Mouse (Mus musculus): Measurements from ENCODE around the gene Pcdh15.

Gene Pcdh15

DNA sequence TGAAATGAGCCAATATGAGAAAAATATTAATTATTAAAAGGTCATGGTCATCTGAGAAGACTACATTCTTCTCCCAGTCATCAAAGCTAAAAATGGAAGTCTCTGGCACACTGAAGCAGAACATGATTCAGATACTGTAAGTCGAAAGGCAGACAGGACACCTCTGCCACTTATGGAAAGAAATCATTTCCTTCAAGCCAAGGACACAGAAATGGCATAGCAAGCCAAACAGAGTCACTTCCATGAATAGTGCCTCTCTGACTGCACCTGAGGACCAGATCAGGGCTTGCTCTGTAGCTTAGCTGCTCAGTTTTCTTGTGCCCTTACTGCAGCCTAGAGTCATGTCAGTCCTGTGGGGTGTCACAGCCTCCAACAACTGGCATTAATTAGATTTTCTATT lies 234.3 kb downstream of the Pcdh15 start:
- DNase-seq (ENCODE audit: low read depth, low spot score): no peak

DNA sequence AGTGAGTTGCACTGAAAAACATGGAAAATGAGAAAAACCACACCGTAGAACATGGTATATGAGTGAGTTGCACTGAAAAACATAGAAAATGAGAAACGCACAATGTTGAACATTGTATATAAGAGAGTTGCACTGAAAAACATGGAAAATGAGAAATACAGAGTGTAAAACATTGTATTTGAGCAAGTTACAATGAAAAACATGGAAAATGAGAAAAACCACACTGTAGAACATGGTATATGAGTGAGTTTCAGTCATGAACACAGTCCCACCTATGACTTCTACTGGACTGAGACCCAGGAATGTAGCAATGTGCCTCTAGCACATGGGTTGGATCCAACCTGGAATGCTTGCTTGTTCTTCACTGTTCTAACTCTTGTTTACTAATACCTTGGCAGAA lies 279.9 kb downstream of the Pcdh15 start:
- no peak for DNase-seq (ENCODE audit: low read depth, low spot score)

DNA sequence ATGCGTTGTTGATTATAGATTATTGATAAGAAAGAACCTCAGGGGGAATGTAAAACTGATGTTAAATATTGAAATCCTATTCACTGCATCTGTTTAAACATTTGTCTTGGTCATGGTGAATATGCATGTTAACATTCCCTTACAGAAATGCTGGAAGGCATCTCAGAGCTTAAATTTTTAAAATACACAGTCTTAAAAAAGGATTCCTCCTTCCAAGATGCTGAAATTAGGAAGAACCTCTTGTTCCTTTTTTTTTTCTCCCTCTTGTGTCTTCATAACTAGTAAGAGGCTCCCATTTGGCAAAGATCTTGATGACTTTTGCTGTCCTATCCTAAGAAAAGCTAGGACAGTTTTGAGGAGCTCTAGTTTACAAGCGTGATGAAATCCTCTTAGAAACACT lies 284.9 kb downstream of the Pcdh15 start:
- DNase-seq (ENCODE audit: low read depth, low spot score): no peak

DNA sequence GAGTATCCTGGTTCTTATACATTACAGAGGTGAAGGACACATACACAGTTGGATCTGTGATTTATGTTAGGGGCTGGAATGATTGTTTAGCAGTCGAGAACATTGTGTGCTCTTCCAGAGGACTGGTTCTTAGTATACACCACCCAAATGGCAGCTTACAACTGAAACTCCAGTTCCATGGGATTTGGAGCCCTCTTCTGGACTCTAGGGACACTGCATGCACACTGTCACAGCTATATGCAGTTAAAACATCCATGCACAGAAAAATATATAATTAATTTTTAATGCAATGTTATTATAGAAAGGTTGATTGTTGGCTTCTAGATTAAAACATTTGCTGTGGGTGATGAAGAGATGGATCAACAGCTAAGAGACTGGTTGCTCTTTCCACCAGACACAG lies 301.3 kb downstream of the Pcdh15 start:
- DNase-seq (ENCODE audit: low read depth, low spot score): no peak

DNA sequence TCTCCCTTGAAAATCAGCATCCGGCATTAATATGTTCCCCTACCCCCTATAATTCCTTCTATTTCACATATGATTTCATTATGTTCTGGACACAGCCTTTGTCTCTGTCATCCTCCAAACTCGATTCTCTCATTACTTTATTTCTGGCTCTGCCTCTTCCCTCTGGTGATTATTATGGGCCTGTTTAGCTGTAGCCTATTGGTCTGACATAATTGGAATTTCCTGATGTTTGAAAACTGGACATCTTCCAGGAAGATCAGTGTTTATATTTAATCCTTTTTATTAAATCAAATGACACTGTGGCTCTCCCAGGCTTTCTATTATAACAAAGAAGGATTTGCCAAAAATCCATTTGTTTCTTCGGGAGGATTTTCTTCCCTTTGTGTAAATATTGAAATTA lies 326.3 kb downstream of the Pcdh15 start:
- DNase-seq (ENCODE audit: low read depth, low spot score): no peak

DNA sequence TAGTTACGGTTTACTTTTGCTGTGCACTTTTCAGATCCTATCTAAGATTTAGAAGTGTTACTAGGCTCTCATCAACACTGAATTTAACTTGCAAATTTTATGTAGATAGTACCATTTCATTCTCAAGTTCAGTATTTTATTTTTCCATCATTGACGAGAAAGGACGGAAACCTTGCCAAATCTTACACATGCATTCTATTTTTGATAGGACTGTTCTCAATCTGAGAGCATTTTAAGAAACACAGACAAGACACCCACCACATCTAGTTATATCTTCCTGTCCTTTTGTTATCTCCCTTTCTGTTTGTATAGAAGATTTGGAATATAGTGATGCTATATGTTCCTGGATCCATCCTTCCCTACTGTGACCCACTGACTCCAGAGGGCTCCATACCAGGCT lies 332.2 kb downstream of the Pcdh15 start:
- DNase-seq (ENCODE audit: low read depth, low spot score): no peak

DNA sequence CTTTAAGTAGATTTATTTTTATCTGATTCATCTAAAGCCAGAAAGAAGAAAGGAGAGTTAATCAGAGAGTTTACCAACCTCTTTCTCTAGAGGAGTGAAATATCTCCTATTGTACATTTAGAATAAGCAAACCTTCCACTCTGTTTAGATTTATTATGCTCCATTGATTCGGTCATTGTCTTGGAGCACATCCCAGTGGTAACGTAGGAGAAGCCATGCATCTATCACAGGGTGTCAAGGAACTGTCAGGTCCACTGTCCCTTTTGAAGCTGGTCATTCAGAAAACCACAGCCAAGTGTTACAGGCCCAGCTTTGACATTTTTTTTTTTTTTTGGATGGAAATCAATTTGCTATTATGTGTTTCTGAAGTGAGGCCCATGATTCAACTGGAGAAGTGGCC lies 384.9 kb downstream of the Pcdh15 start:
- DNase-seq (ENCODE audit: low read depth, low spot score): no peak

DNA sequence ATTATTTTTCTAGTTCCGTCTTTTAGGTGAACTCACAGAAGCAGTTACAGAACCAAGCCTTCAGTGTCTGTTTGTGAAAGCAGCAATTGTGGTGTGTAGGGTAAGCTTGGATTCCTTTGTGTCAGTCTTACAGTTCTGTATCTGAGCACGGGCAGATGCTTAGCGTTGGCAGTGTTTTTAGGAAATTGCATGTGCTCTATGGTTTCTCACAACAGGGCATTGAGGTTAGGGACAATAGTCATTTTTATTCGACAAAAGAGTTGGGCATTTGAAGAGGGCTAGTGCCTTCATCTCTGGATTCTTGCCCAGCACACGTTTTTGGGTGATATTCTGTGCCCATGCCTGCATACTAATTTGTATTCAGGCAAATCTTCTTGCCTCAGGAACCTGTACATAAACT lies 392.5 kb downstream of the Pcdh15 start:
- no peak for DNase-seq (ENCODE audit: low read depth, low spot score)

DNA sequence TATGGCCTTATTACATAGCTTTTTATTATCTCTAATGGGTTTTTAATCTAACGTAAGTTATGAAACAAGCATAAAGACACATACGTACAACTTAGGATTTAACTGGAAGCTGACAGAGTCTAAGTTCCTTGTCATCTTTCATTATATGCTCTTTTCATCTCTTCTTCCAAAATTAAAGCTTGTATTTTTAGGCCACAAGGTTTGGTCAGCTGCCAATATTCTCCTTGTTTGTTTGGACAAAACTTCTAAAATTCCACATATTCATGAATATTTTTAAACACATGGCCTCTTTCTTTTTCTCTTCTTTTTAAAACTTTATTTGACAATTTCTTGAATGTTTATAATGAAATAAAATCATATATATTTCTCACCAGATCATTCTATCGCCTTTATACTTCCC lies 415.7 kb downstream of the Pcdh15 start:
- DNase-seq (ENCODE audit: low read depth, low spot score): no peak

DNA sequence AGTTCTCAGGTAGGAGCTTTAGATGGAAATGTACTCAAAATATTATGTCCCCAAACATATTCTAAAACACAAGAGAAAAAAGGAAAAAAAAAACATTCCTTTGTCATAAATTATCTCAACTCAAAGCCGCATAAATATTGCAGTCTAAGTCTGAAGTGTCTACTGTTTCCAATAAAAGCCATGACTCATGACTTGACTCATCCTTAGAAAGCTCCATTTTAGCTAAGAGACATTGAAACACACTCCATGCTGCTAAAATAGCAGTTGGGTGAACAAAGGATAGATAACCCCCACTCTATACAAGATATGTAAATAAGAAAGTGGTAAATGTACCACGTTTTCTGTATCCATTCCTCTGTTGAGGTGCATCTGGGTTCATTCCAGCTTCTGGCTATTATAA lies 416.6 kb downstream of the Pcdh15 start:
- DNase-seq (ENCODE audit: low read depth, low spot score): no peak

DNA sequence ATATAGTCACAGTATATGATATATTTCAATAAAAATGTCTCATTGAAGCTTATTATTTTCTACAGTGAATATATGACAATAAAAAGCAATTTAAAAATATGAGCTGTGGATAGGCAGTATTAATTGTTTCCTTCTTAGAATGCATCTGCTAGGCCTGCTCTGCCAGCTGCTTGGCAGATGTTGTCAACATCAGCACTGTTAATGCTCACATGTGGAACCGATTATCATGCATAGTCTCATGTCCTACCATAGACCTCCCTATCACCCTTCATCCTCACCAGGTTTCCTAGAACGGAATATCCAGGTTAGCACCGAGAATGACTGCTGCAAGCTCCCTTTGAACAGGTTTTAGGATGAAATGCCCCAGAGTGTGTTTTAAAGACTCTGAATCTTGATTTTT lies 420.3 kb downstream of the Pcdh15 start:
- DNase-seq (ENCODE audit: low read depth, low spot score): no peak

DNA sequence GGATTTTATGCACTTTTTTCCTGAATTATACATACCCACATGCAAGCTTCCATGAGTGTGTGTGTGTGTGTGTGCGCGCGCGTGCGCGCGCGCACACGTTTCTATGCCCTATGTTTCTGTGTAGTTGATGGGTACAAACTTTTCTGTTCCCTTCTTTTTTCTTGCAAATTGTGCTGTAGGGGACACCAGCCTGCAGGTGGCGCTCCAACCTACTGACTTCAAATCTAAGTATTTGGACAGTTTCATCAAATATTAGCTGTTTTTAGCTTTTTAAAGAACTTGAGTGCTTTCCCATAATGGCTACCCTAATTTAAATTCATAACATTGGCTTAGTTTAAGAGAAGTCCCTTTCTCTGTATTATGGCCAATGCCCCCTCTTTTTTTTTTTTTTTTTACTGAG lies 453.7 kb downstream of the Pcdh15 start:
- DNase-seq (ENCODE audit: low read depth, low spot score): no peak

DNA sequence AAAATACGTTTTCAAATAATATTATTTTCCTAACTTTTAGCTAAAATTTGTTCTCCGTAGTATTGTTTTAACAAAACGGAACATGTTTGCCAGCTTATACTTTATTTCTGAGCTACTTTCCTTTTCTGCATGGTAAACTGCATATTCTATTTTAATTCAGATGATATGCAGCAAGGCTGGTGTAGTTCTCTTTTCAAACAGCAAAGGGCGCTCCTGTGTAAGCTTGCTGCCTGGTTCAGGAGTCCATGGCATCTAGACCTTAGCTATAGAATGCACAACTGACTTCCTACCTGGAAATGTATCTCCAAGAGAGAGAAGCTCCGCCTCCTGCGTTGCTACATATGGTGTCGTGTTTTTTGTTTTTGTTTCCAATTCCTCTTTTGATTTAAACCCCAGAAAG lies 465.1 kb downstream of the Pcdh15 start:
- no peak for DNase-seq (ENCODE audit: low read depth, low spot score)

DNA sequence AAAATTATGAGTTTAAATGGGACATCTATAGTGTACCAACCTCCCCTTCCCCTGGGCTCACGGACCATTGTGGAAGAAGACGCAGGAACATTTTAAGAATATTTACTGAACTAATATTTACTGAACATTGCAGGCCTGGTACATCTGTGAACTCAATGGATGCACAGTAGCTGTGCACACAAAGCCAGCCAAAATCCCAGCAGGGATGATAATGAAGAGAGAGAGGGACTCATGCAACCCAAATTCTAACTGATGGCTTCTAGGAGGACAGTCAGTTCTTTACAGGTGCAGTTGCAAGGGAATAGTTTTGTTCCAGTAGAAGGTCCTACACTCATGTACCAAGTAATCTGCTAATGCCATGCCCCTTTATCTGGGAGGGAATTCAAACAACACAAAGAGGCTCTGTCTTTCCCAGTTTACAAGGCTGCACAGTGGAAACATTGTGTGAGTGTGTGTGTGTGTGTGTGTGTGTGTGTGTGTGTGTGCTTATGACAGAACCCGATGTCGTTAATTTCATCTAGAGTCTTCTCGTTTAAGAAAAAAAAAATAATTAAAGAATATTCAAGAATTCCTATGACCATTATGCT lies 475.7 kb downstream of the Pcdh15 start:
- no peak for DNase-seq (ENCODE audit: low read depth, low spot score)

DNA sequence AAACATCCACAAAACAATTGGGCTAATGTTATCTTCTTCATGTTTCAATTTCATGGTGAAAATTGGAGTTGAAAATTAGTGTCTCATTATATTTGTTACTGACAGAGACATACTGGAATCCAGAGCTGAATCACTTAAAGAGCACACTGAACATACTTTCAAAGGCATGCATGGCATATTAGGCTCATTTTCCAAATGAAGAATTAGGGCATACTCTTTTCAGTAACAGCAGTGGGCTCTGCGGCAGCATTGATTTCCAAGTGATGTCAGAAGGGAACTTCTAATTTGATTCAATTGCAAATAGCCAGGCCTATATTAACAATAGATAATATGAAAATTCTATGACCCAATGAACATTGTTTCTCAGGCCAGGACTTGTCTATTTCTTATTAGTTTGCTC lies 568.4 kb downstream of the Pcdh15 start:
- DNase-seq (ENCODE audit: low read depth, low spot score): no peak

DNA sequence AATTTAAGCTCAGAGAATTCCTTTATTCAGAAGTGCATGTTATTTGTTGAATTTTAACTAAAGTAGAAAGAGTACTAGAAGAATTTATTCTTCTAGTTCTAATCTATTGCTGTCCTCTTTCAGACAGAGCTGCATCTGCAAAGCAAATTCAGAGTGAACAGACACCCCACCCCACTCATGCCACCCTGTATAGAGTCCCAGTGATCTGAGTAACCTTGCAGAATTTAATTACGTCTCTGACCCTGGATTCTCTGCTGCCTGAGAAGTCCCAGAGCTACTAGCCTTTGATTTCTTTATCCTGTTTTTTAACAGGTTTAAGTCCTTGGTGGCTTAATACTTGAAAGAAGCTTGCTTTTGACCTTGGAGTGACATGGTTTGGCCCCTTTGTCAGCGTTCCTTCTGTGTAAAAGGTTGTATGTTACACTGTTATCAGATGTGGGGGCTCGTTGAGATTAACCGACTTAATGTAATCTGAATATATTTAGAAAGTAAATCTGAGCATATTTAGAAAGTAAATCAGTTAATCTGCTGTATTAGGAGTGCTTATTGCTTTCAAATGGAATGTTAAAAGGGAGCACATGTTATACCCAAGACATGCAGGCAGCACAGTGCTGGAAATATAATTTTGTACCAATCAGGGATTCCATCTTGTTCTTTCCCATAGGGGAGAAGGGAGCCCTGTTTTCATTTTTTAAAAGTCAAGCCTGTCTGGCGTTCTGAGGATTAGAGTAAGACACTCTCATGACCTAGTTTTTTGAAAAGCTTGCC lies 601.6 kb downstream of the Pcdh15 start:
- DNase-seq (ENCODE audit: low read depth, low spot score): no peak

DNA sequence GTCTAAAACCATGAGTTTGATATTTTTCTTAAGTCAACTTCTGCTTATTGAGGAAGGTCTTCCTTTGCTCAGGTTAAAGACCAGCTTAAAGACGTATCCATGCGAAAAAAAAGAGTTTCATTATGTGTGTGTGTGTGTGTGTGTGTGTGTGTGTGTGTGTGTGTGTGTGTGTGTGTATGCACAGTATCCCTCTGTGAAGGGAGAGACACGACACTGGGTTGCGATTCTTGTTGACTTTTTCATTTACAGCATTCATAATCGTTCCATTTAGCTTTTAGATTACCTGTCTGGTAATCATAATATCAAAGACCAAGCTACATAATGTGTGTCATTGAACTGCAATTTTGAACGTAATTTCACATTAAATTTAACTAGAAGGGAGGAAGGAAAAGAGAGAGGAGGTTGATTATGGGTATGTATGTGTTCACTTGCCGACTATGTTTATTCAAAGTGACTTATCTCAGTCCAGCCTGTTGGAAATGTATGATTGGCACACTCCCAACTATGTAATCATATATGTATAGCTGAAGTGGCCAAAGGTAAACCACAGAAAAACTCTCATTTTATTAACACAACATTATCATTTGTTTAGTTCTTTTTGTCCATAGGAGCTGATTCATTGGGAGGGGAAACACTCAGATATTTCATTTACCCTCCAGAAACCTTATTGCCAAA lies 626.6 kb downstream of the Pcdh15 start:
- no peak for DNase-seq (ENCODE audit: low read depth, low spot score)

DNA sequence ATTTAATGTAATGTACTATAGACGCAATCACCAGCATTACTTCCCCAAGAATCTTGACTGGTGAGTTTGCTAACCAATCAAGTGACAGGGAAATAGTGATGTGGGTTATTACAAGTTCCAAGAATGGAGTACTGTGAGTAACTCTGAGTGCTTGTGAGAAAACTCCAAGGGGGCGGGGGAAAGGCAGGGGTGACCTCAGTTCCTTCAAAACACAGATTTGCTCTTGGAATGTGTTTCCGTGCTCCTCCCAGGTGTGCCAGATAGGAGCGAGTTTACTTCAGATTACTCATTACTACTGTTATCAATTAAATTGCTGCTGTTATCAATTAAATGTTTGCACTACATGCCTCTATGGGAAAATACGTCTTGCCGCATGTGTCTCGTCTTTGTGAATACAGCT lies 634.1 kb downstream of the Pcdh15 start:
- DNase-seq (ENCODE audit: low read depth, low spot score): no peak

DNA sequence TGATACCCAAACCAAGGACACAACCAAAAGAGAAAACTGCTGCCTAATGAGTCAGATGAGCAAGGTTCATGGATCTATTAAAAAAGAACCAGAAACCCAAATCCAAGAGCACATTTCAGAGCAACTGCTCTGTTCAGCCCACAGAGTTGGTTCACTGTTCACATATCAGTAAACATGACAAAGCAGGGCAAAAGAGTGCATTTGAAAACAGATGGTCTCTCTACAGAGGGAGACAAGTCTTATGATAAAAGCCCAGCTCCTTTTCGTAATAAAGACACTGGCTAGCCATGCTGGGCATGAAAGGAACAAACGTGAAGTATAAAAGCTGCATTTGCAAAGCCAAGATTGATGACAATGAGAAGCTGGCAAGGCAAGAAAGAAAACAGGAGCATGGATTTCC lies 649.9 kb downstream of the Pcdh15 start:
- DNase-seq (ENCODE audit: low read depth, low spot score): no peak

DNA sequence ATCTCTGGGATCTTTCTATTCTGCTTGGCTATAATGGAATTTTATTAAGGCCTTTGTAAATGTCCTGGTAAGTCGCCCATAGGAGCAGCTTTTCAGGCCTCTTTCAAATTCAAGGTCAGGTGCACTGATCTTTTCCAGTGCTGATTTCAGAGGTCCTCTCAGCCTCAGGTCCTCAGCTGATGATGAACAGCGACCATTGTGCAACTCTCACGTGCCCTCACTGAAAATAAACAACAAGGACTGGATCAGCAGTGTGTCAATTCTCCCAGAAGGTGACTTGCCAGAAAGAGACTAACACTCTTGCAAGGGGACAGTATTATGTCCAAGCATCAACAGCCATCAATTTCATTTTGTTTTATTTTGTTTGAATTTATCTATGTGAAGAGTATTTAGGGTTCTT lies 654.7 kb downstream of the Pcdh15 start:
- no peak for DNase-seq (ENCODE audit: low read depth, low spot score)

DNA sequence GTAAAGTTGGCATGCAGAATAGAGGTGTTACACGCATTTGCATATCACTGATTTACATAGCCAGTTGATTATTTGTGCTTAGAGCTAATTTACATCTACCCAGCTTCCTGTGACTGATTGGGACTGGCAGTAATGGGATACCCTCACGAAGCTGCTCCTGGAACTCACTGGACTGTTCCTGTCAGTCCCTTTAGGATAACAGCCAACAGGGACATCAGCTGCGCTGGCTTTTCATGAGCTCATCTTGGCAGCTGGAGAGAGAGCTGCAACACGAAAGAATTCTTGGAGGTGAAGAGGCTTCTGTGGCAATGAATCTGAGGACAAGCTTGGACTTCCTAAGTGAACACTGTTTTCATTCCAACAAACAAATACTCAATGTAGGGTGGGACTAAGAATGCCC lies 683.8 kb downstream of the Pcdh15 start:
- DNase-seq (ENCODE audit: low read depth, low spot score): peak; percentile 51

DNA sequence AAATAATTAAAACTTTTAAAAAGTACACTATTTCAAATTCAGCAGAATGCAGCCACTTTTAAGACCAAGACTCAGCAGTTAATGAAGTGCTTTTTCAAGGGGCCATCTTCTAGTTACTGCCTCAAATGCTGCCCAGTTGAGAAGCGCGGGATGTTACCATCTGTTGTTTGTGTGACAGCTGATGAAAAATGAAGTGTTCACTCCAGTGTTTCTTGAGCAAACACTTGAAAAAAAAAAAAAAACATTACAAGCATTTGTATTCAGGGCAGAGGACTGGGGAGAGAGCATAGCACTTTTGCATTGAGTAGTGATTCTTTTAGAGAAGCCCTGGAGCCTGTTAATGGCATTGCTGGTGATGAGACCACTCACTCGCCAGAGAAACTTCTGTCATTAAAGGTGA lies 689.0 kb downstream of the Pcdh15 start:
- DNase-seq (ENCODE audit: low read depth, low spot score): no peak

DNA sequence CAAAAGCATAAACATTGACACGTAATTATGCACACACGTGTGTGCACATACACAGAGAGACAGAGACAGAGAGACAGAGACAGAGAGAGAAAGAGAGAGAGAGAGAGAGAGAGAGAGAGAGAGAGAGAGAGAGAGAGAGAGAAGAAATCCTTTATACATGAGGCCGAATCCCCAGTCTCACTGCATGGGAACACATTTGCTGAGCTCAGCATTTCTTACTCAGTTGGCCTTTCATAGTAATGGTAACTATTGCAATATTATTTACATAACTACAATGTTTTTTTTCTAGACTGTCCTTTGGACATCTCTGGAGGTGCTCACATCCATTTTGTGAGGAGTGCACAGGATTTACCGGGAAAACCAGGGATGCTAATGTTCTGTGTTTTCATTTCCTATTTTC lies 705.9 kb downstream of the Pcdh15 start:
- DNase-seq (ENCODE audit: low read depth, low spot score): no peak

Data from skeletal muscle tissue, adult 2 months (tissue).